Mouse (Mus musculus) liver, adult 2 months (tissue): ENCODE measurements around the gene Gemin7. TPM values are rescaled to one million over a fixed set of nuclear protein-coding genes. Genes with fewer than 3 reads are reported as not detected.

Experiments used
- DNase-seq: peaks from one replicate; pipeline ENCODE4 v3.0.0-alpha.2; 2011; ENCODE audit warnings: low read depth, low spot score; ENCODE audit errors: extremely low read depth
- H3K27ac ChIP-seq: fragments of 200-500 bp; replicated peaks from 2 replicates; pipeline ENCODE4 v1.5.1; 2012; ENCODE audit warnings: low read depth, mild to moderate bottlenecking, control low read depth, inconsistent platforms, low read length; ENCODE audit not compliant: insufficient read depth
- H3K27me3 ChIP-seq: fragments of 200-500 bp; 2 replicates; pipeline ENCODE4 v1.6.1; 2012; ENCODE audit warnings: mild to moderate bottlenecking, moderate library complexity, low read length, inconsistent platforms; ENCODE audit not compliant: control insufficient read depth, insufficient read depth
- H3K36me3 ChIP-seq: fragments of 200-500 bp; 2 replicates; pipeline ENCODE4 v1.6.1; 2012; ENCODE audit warnings: low read length, inconsistent platforms; ENCODE audit not compliant: control insufficient read depth, insufficient read depth
- H3K4me1 ChIP-seq: fragments of 200-500 bp; 2 replicates; pipeline ENCODE4 v1.6.1; 2011; ENCODE audit warnings: low read length; ENCODE audit not compliant: control insufficient read depth, insufficient read depth
- H3K4me3 ChIP-seq: fragments of 200-500 bp; 2 replicates; pipeline ENCODE4 v1.5.1; 2011; ENCODE audit warnings: low read depth, mild to moderate bottlenecking, control low read depth, low read length, moderate library complexity; ENCODE audit not compliant: insufficient read depth
- H3K79me2 ChIP-seq: fragments of 200-500 bp; 2 replicates; pipeline ENCODE4 v1.6.1; 2012; ENCODE audit warnings: inconsistent platforms, mild to moderate bottlenecking, low read length, moderate library complexity; ENCODE audit not compliant: control insufficient read depth, insufficient read depth
- H3K9ac ChIP-seq: fragments of 200-500 bp; 2 replicates; pipeline ENCODE4 v1.6.1; 2012; ENCODE audit warnings: low read depth, mild to moderate bottlenecking, control low read depth, inconsistent platforms, low read length
- CTCF ChIP-seq: fragments of 200-500 bp; IDR thresholded peaks from 2 replicates; pipeline ENCODE4 v1.5.1; 2011; ENCODE audit warnings: low read depth, low read length, control low read depth
- POLR2A ChIP-seq: fragments of 200-500 bp; IDR thresholded peaks from 2 replicates; pipeline ENCODE4 v1.6.1; 2011; ENCODE audit warnings: low read length, control low read depth; ENCODE audit not compliant: insufficient read depth; ENCODE audit errors: extremely low read depth
- WGBS: fragments of 180-500 bp; shearing (Covaris S2); methylation state at CpG from one replicate; pipeline ENCODE4 v1.1.7; 2018; 5-methylcytosine and 5-hydroxymethylcytosine counted together
- polyA plus RNA-seq: library from polyadenylated mRNA; depleted of rRNA; stranded (reverse); fragments of >200 nt; gene quantifications from 2 replicates; pipeline ENCODE4 v1.2.3, GENCODE M21; 2012; rRNA removed
- total RNA-seq: library from RNA; depleted of rRNA; stranded (reverse); fragments of >200 nt; gene quantifications from 2 replicates; pipeline ENCODE4 v1.2.3, GENCODE M21; 2014; rRNA removed

Gemin7 gene
- total RNA-seq: 31.2 and 40.1 TPM in 2 replicates
- polyA plus RNA-seq: 60.2 and 61.6 TPM in 2 replicates

- H3K4me1 ChIP-seq: peaks cover 11% of the 10 kb centered on the region
- no peaks in the 10 kb centered on the region for H3K27me3 ChIP-seq
- DNase-seq: peak; percentile 50
- H3K79me2 ChIP-seq: no peaks in the 10 kb centered on the region
- H3K4me3 ChIP-seq: peak within 1 kb of the TSS; percentile 56
- WGBS: 2% methylated on average over 56 of the region's 56 CpGs
- H3K9ac ChIP-seq: peak within 1 kb of the TSS; percentile 3
- peaks cover under 1% of the 10 kb centered on the region; the same call in 1 of the 2 replicates for H3K36me3 ChIP-seq
- H3K27ac ChIP-seq: no peak within 1 kb of the TSS
- TF ChIP-seq CTCF (no peak), POLR2A (no peak)
Measured at GRCm38 (mm10) chr7:19577141-19577852, at the start of gene Gemin7, which contains the start of gene Zfp296. Gemin7 (minus strand) TSS chr7:19577595. Zfp296 (plus strand) TSS chr7:19577287.

- TF ChIP-seq CTCF: no peak
- no peak for TF ChIP-seq POLR2A
- H3K4me3 ChIP-seq: no peak overlapping the region
- 55% methylated on average over 2 of the region's 2 CpGs for WGBS
- H3K9ac ChIP-seq: no peak overlapping the region
- H3K4me1 ChIP-seq: no peaks in the 10 kb centered on the region
- no peaks in the 10 kb centered on the region for H3K79me2 ChIP-seq
- no peak for DNase-seq
- no peaks in the 10 kb centered on the region for H3K36me3 ChIP-seq
- H3K27me3 ChIP-seq: no peaks in the 10 kb centered on the region
- no peak overlapping the region for H3K27ac ChIP-seq
Measured at GRCm38 (mm10) chr7:19623433-19623832, 46.0 kb upstream of the Gemin7 start.

- H3K27me3 ChIP-seq: no peaks in the 10 kb centered on the region
- H3K27ac ChIP-seq: no peak overlapping the region
- no peaks in the 10 kb centered on the region for H3K4me1 ChIP-seq
- H3K9ac ChIP-seq: no peak overlapping the region
- no peak for TF ChIP-seq CTCF
- TF ChIP-seq POLR2A: no peak
- no peak for DNase-seq
- no peaks in the 10 kb centered on the region for H3K36me3 ChIP-seq
- no peak overlapping the region for H3K4me3 ChIP-seq
- WGBS: 85% methylated on average over 6 of the region's 6 CpGs
- no peaks in the 10 kb centered on the region for H3K79me2 ChIP-seq
Measured at GRCm38 (mm10) chr7:19622241-19622640, 44.8 kb upstream of the Gemin7 start.

- DNase-seq: no peak
- Histone ChIP-seq H3K79me2 (no peaks in the 10 kb centered on the region), H3K27ac (no peak overlapping the region), H3K36me3 (no peaks in the 10 kb centered on the region), H3K27me3 (no peaks in the 10 kb centered on the region), H3K9ac (no peak overlapping the region), H3K4me3 (no peak overlapping the region), H3K4me1 (no peaks in the 10 kb centered on the region)
- TF ChIP-seq CTCF (no peak), POLR2A (no peak)
- 96% methylated on average over 7 of the region's 7 CpGs for WGBS
Measured at GRCm38 (mm10) chr7:19620811-19621210, 43.4 kb upstream of the Gemin7 start.

GRCm38 (mm10) chr7:19619004-19619801 is 41.8 kb upstream of the Gemin7 start:
- Histone ChIP-seq H3K27ac (no peak overlapping the region), H3K36me3 (no peaks in the 10 kb centered on the region), H3K4me3 (no peak overlapping the region), H3K27me3 (no peaks in the 10 kb centered on the region), H3K79me2 (no peaks in the 10 kb centered on the region), H3K4me1 (no peaks in the 10 kb centered on the region), H3K9ac (no peak overlapping the region)
- 31% methylated on average over 35 of the region's 35 CpGs for WGBS
- no peak for TF ChIP-seq POLR2A
- peak; percentile 76 for TF ChIP-seq CTCF
- DNase-seq: peak; percentile 54
